In the genomic region with DNA sequence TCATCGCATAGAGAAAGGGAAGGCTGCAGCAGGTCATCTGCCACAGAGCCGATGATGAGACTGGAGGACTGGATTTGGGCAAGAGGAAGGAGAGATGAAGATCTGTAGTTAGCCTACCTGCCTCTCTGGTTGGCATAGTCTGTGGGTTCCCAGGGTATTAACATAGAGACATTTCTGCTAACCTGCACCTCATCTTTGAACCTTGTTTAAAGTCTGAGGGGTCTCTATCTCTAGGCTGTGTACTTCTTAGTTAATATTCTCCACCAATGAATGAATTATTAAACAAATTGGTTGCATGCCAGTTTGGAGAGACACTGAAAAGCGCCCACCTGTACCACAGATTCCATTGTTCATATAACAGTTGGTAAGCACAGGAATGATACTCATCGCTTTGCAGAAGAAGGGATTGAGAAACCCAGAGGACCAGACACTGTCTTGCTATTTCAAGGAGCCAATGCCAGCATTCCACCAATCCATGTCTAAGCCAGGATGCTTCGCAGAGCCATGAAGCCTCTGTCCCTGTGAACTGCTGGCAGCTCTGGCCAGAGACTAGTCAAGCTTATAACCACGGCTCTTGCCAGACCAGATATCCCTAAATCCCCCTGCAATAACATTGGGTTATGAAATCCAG, we compare ENCODE assay signal across 15 mouse cellular contexts.
"Had no signal": no experiment of that assay in that cellular context is flagged by ENCODE, and none has a peak within 500 bp of the region (broad histone marks: within the 10 kb centered on the region; RNA-seq: fewer than 3 reads in every experiment).

No protein-coding gene starts in this region.

- H3K27ac ChIP-seq: layer of hippocampus, adult 2 months; limb, embryonic 15.5 days; liver, embryonic 12.5 days; neural tube, embryonic 12.5 days had no signal

- H3K4me1 ChIP-seq: liver, embryonic 12.5 days had no signal

- H3K36me3 ChIP-seq: limb, embryonic 15.5 days; liver, embryonic 12.5 days; midbrain, embryonic 10.5 days; neural tube, embryonic 12.5 days had no signal

- H3K27me3 ChIP-seq: limb, embryonic 15.5 days; liver, embryonic 12.5 days; neural tube, embryonic 12.5 days had no signal

- H3K4me2 ChIP-seq: limb, embryonic 15.5 days; liver, embryonic 12.5 days; lung, embryonic 14.5 days; neural tube, embryonic 12.5 days had no signal

- ATAC-seq: hindbrain, embryonic 16.5 days; inflammation-experienced regulatory T-cells, adult 6 months; liver, embryonic 12.5 days had no signal

- H3K9ac ChIP-seq: limb, embryonic 15.5 days; liver, embryonic 12.5 days; lung, embryonic 14.5 days; neural tube, embryonic 12.5 days had no signal

- DNase-seq: lung, embryonic 14.5 days; lung, postnatal 10 days; lung, postnatal 4 days; midbrain, embryonic 14.5 days; right cerebral cortex, postnatal 14 days; thymus, adult 18-20 months; thymus, postnatal 14 days had no signal

- H3K4me3 ChIP-seq: layer of hippocampus, adult 2 months; limb, embryonic 15.5 days; liver, embryonic 12.5 days; midbrain, embryonic 10.5 days; myocyte; neural tube, embryonic 12.5 days had no signal

- H3K9me3 ChIP-seq: limb, embryonic 15.5 days; liver, embryonic 12.5 days; neural tube, embryonic 12.5 days had no signal
